Mouse (Mus musculus): ENCODE data around the gene Gm42517. TPM values are rescaled to one million over a fixed set of nuclear protein-coding genes. Genes with fewer than 3 reads are reported as not detected.

The Gm42517 gene
- not detected for polyA plus RNA-seq (2017; shearing (Covaris generic))

GRCm38 (mm10) chr5:108367871-108368332 is at the start of gene Gm42517:
Gene Gm42517 (minus strand): TSS chr5:108367922.
- no peak for ATAC-seq

GRCm38 (mm10) chr5:108414711-108415110 is 47.0 kb upstream of the Gm42517 start:
- no peak for ATAC-seq

GRCm38 (mm10) chr5:108406977-108407376 is 39.3 kb upstream of the Gm42517 start:
- no peak for ATAC-seq

GRCm38 (mm10) chr5:108405460-108405859 is 37.7 kb upstream of the Gm42517 start:
- ATAC-seq = no peak

GRCm38 (mm10) chr5:108403453-108403852 is 35.7 kb upstream of the Gm42517 start:
- no peak for ATAC-seq

GRCm38 (mm10) chr5:108389744-108390143 is 22.0 kb upstream of the Gm42517 start:
- no peak for ATAC-seq

- ATAC-seq = no peak
Measured at GRCm38 (mm10) chr5:108388201-108388600, 20.5 kb upstream of the Gm42517 start, which contains the start of gene Pde6b. Gene Pde6b (plus strand): TSS chr5:108388391.

- ATAC-seq = no peak
Measured at GRCm38 (mm10) chr5:108386449-108386848, 18.7 kb upstream of the Gm42517 start.

GRCm38 (mm10) chr5:108385632-108386031 is 17.9 kb upstream of the Gm42517 start:
- no peak for ATAC-seq

- ATAC-seq = no peak
Measured at GRCm38 (mm10) chr5:108378346-108378745, 10.6 kb upstream of the Gm42517 start.

GRCm38 (mm10) chr5:108376059-108376458 is 8.3 kb upstream of the Gm42517 start:
- no peak for ATAC-seq

GRCm38 (mm10) chr5:108374079-108374478 is 6.4 kb upstream of the Gm42517 start:
- ATAC-seq = no peak

GRCm38 (mm10) chr5:108369964-108370363 is 2.2 kb upstream of the Gm42517 start:
- no peak for ATAC-seq

- no peak for ATAC-seq
Measured at GRCm38 (mm10) chr5:108368851-108369621, 1.3 kb upstream of the Gm42517 start.

GRCm38 (mm10) chr5:108368446-108368845 is 724 bp upstream of the Gm42517 start:
- no peak for ATAC-seq

- no peak for ATAC-seq
Measured at GRCm38 (mm10) chr5:108366984-108367841, 509 bp downstream of the Gm42517 start.

- ATAC-seq = no peak
Measured at GRCm38 (mm10) chr5:108366328-108366983, 1.3 kb downstream of the Gm42517 start.

- ATAC-seq = no peak
Measured at GRCm38 (mm10) chr5:108362330-108362729, 5.4 kb downstream of the Gm42517 start.

GRCm38 (mm10) chr5:108360211-108360610 is 7.5 kb downstream of the Gm42517 start:
- no peak for ATAC-seq

- no peak for ATAC-seq
Measured at GRCm38 (mm10) chr5:108359491-108359890, 8.2 kb downstream of the Gm42517 start.

- ATAC-seq = no peak
Measured at GRCm38 (mm10) chr5:108357862-108358261, 9.9 kb downstream of the Gm42517 start.

- ATAC-seq = no peak
Measured at GRCm38 (mm10) chr5:108354056-108354455, 13.7 kb downstream of the Gm42517 start.
